Mouse (Mus musculus): ENCODE measurements around the gene Olfr10.

DNA sequence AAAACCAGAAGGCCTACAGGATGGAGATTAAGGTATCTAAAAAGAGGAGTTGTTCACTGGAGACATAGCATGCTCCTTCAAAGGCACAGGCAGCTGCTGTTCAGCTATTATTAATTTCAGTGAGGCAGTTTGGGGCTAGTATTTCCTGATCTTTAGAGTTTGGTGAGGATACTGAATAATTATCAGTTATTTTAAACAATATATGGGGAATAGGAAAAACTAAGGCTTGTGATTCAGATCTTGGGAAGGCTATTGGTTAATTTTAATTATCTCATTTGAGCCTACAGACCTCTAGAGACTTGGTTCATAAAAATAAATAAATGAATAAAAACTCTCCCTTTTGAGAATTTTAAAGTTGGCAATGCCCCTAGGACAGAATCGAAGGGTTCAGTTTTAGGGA is 30.3 kb downstream of the Olfr10 start, which contains the start of gene Olfr1390:
- TF ChIP-seq CHD1 (IDR thresholded peaks at IDR 0.05; ENCODE audit: low read depth, low read length) (no peak), SIN3A (IDR thresholded peaks at IDR 0.05; ENCODE audit: low read length) (no peak), CTCF (conservative IDR thresholded peaks at IDR 0.05 in 1 of 2, IDR thresholded peaks at IDR 0.05 in 1 of 2; ENCODE audit: low read depth in 2 of 2, low read length in 2 of 2) (no peak), POLR2A (IDR thresholded peaks at IDR 0.05; ENCODE audit: low read depth, low read length) (no peak), MXI1 (IDR thresholded peaks at IDR 0.05; ENCODE audit: low read depth, low read length) (no peak), USF1 (IDR thresholded peaks at IDR 0.05; ENCODE audit: low read depth, low read length) (no peak), JUN (IDR thresholded peaks at IDR 0.05; ENCODE audit: insufficient read depth, low read depth, low read length) (no peak), BHLHE40 (IDR thresholded peaks at IDR 0.05; ENCODE audit: low read depth, low read length) (no peak), POLR2AphosphoS2 (IDR thresholded peaks at IDR 0.05; ENCODE audit: low read depth, low read length) (no peak), SMC3 (IDR thresholded peaks at IDR 0.05; ENCODE audit: low read depth, low read length) (no peak), CHD2 (IDR thresholded peaks at IDR 0.05; ENCODE audit: low read length) (no peak), TCF12 (IDR thresholded peaks at IDR 0.05; ENCODE audit: low read depth, low read length) (no peak), MEF2A (IDR thresholded peaks at IDR 0.05; ENCODE audit: borderline replicate concordance, low read depth, low read length) (no peak)
